Mouse (Mus musculus) heart, embryonic 10.5 days (tissue): ENCODE measurements around the gene Senp1. TPM values are rescaled to one million over a fixed set of nuclear protein-coding genes. Genes with fewer than 3 reads are reported as not detected.

Experiments
- DNase-seq: peaks from one replicate; pipeline ENCODE4 v3.0.0-alpha.2; 2017; ENCODE audit warnings: low spot score
- H3K27ac ChIP-seq: fragments of 300-500 bp; sonication (generic); 2 replicates; pipeline ENCODE4 v1.5.1; 2016; ENCODE audit warnings: mild to moderate bottlenecking
- H3K27me3 ChIP-seq: fragments of 300-500 bp; sonication (generic); 2 replicates; pipeline ENCODE4 v1.6.1; 2016; ENCODE audit warnings: mild to moderate bottlenecking; ENCODE audit not compliant: poor library complexity, insufficient read depth, severe bottlenecking
- H3K36me3 ChIP-seq: fragments of 300-500 bp; sonication (generic); 2 replicates; pipeline ENCODE4 v1.6.1; 2016; ENCODE audit warnings: mild to moderate bottlenecking, moderate library complexity
- H3K4me1 ChIP-seq: fragments of 300-500 bp; sonication (generic); 2 replicates; pipeline ENCODE4 v1.6.1; 2016; ENCODE audit warnings: mild to moderate bottlenecking
- H3K4me3 ChIP-seq: fragments of 300-500 bp; sonication (generic); 2 replicates; pipeline ENCODE4 v1.5.1; 2016; ENCODE audit warnings: mild to moderate bottlenecking, moderate library complexity
- H3K9me3 ChIP-seq: fragments of 300-500 bp; sonication (generic); 2 replicates; pipeline ENCODE4 v1.6.1; 2016; ENCODE audit warnings: mild to moderate bottlenecking, moderate library complexity
- WGBS: fragments of 180-500 bp; shearing (Covaris S2); methylation state at CpG from one replicate; pipeline ENCODE4 v1.1.7; 2016; 5-methylcytosine and 5-hydroxymethylcytosine counted together
- polyA plus RNA-seq: library from polyadenylated mRNA; unstranded; fragments of >200 nt; fragmentation: Nextera tagmentation; extraction: Ambion mirVana; gene quantifications from 2 replicates; pipeline ENCODE4 v1.2.1, GENCODE M21; 2016

Senp1 gene
- polyA plus RNA-seq, 1 experiment from 2014 or later, result 30.5 TPM

DNA sequence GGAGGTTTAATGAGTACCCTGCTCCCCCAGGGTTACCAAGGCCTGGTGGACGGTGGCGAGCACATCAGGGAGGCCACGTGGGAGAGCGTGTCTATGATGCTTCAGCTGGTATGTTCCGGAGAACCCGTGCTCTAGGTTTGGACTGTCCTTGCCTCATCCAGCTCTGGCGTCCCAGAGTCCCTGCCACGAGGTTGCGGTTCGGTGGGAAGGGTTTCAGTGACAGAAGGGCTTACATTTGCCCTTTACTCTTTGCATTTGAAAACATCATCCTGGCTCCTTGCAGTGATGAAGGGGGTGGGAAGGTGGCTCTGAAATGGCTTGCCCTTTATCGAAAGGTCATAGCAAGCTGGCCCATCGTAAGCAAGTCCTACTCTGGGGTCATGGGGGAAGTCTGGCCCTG, 25.8 kb upstream of the Senp1 start:
- Histone ChIP-seq H3K4me3 (no peak overlapping the region), H3K36me3 (peaks cover 83% of the 10 kb centered on the region), H3K27ac (no peak overlapping the region), H3K9me3 (no peaks in the 10 kb centered on the region), H3K4me1 (peaks cover 11% of the 10 kb centered on the region; the same call in 1 of the 2 replicates), H3K27me3 (no peaks in the 10 kb centered on the region)
- DNase-seq, result no peak
- WGBS, result 86% methylated on average over 12 of the region's 12 CpGs

DNA sequence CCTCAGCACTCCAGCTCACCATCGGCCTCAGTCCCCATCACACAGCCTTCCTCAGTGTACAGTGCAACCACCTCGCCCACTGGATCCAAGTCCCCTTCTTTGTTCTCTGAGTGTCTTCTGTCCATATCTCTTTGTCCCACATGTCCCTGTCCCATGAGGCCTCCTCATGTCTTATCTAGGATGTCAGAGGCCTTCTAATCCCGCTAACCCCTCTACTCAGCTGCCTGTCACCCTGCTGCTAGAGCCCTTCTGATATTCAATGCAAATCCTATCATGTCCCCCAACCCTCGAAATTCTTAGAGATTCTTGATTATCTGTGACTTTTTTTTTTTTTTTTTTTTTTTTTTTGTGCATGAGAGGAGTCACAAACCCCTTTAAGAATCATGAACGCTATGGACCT, 22.7 kb upstream of the Senp1 start:
- Histone ChIP-seq H3K9me3 (no peaks in the 10 kb centered on the region), H3K27me3 (no peaks in the 10 kb centered on the region), H3K4me3 (no peak overlapping the region), H3K4me1 (peaks cover 17% of the 10 kb centered on the region), H3K36me3 (peaks cover 73% of the 10 kb centered on the region), H3K27ac (no peak overlapping the region)
- DNase-seq, result peak; percentile 87
- 64% methylated on average over 5 of the region's 5 CpGs for WGBS

DNA sequence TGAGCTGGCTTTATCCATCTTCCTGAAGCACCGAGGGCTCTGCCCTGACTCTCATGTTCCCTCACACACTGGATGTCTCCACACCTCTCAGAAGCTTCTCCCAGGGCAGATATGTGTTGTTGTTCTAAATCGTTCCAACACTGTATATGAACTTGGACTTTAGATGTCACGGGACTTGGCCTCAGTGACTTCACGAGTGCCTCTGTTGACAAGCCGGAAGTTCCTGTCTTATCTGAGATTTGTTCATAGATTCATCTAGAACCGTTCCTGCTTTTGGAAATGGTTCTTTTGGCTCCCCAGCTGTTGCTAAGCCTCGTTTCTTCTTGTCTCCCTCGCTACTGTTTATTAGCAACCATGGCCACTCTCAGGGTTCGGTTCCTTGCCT, 22.2 kb upstream of the Senp1 start:
- no peaks in the 10 kb centered on the region for H3K27me3 ChIP-seq
- no peak overlapping the region; the same call in 1 of the 2 replicates for H3K27ac ChIP-seq
- H3K9me3 ChIP-seq, result no peaks in the 10 kb centered on the region
- no peak for DNase-seq
- peaks cover 20% of the 10 kb centered on the region for H3K4me1 ChIP-seq
- 73% methylated on average over 9 of the region's 9 CpGs for WGBS
- no peak overlapping the region for H3K4me3 ChIP-seq
- peaks cover 68% of the 10 kb centered on the region for H3K36me3 ChIP-seq

DNA sequence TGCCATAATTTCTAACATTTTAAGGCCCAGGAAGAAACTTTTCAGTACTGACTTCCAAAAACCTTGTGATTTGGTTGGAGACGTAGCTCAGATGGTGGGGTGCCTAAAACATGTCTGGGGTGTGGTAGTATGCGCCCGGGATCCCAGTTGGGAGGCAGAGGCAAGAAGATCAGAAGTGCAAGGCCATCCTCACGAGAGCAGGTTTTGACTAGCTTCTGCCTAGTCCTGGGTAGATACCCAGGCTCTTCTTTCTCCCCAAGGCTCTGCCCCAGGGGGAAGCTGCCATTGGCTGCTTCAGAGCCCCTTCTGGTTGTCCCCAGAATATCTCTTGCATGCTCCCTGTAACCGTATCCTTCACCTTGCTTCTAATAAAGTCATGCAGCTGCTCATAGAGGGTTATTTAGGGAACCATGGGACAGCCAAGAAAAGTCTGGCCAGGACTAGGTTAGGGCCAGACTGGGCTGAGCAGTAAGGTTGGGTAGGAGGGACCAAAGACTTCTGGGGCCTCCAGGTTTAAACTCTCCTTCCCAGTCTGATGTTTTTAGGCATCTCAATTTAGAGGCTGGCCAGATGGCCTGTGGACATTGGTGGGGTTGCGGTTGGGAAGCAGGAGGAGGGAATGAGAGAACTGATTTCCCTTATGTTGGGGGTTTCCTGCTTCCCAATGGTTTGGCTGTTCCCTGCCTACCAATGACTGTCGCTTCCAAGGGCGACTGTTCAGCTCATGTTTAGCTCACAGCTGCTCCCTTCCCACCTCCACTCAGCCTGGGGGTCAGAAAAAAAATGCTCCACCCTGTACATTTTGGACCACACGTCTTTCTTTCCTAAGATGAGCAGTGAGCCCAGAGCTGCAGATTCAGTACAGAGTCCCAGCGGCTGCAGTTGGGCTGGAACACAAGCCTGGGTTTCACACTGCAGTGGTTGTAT, 21.6 kb upstream of the Senp1 start:
- H3K9me3 ChIP-seq, result no peaks in the 10 kb centered on the region
- no peaks in the 10 kb centered on the region for H3K27me3 ChIP-seq
- H3K4me1 ChIP-seq, result peaks cover 24% of the 10 kb centered on the region
- peaks cover 63% of the 10 kb centered on the region for H3K36me3 ChIP-seq
- H3K27ac ChIP-seq, result peak overlapping the region; percentile 22; the same call in 1 of the 2 replicates
- H3K4me3 ChIP-seq, result no peak overlapping the region
- DNase-seq, result no peak
- 81% methylated on average over 10 of the region's 10 CpGs for WGBS

DNA sequence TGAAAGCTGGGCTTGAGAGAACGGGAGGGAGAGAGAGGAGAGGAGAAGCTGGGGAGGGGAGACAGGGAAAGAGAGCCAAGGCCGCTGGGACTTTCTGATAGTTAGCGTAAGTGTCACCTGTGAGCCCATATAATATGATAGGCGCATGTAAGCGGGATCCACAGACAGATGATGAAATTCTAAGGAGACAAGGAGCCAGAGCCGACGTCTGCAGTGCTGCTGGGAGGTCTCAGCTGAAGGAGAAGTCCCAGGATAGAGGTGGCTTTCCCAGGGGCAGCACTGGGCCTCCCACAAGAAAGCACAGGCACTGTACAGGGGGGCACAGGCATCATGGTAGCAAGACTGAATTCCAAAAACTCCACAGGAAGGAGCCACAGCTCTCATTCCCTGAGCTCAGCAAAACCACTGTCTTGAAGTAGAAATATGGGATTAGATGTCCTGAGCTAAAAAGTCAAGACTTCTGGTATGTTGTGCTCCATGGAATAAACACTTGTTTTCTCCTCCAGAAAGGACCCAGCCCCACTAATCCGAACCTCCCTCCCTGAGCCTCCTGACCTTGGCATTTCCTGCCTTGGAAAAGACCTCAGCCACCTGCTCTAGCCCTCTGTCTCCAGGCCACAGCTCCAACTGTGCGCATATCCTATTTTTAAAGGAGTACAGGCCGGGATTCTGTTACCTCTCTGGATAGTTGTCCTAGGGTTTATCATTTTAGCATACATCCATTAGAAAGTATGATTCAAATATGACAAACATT, 20.7 kb upstream of the Senp1 start:
- no peaks in the 10 kb centered on the region for H3K27me3 ChIP-seq
- no peak for DNase-seq
- H3K9me3 ChIP-seq, result no peaks in the 10 kb centered on the region
- WGBS, result 83% methylated on average over 10 of the region's 10 CpGs
- peaks cover 55% of the 10 kb centered on the region for H3K36me3 ChIP-seq
- H3K4me3 ChIP-seq, result no peak overlapping the region
- no peak overlapping the region for H3K27ac ChIP-seq
- peaks cover 31% of the 10 kb centered on the region for H3K4me1 ChIP-seq

DNA sequence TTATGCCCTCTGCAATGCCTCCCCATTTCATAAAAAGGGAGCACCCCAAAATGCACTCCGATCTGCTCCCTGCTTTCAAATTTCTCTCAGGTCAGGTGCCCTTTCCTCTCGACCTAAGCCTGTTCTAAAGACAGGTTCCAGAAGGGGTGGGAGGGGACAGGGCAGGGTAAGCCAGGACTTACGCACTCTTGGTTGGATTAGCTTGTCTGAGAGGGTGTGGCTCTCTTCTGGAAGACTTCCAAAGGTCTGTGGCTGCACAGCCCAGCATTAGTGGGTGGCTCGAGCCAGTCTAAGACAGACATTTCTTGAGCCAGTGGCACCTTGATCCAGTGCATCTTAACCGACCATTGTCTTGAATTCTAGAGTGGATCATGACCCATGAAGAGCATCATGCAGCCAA, 18.2 kb upstream of the Senp1 start:
- H3K27me3 ChIP-seq, result no peaks in the 10 kb centered on the region
- DNase-seq, result no peak
- 68% methylated on average over 5 of the region's 5 CpGs for WGBS
- H3K36me3 ChIP-seq, result peaks cover 37% of the 10 kb centered on the region
- no peak overlapping the region for H3K27ac ChIP-seq
- peaks cover 49% of the 10 kb centered on the region for H3K4me1 ChIP-seq
- H3K4me3 ChIP-seq, result no peak overlapping the region
- H3K9me3 ChIP-seq, result no peaks in the 10 kb centered on the region

DNA sequence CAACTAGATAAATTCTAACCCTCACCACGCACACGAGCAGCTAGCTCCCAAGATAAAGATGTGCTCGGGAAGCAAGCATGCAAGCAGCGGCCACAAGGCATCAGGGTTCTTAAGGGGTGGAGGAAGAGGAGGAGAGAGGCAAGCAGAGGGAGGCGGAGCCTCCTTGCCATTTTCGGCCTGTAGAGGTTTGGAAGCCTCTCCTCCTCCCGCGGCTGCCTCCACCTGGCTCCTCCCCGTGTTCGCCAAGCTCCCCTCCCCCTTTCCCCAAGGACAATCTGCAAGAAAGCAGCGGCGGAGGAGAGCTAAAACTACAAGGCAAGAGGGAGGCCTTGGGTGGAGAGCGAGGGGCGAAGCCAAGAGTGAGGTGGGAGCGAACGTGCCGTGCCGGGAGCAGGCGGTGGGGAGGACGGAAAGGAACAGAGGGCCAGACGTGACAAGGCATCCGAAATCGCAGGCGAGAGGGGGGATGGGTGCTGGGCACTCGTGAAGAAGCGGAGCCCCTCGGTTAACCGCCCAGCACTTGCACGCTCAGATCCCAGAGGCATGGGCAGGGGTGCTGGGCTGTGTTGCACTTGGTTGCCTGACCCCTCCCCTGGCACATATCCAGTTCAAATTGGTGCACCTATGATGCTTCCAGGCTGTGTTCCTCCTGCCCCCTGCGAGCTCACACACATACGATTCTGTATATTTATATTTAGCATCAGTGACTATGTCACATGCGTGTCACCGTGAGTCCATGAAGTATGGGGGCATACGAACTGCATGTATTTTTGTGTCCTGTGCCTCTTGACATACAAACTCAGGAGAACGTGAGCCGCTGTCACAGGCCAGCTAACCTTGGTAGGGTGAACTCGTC, 15.0 kb upstream of the Senp1 start:
- H3K4me3 ChIP-seq, result peak overlapping the region; percentile 83
- peaks cover 15% of the 10 kb centered on the region for H3K36me3 ChIP-seq
- 2% methylated on average over 37 of the region's 37 CpGs for WGBS

DNA sequence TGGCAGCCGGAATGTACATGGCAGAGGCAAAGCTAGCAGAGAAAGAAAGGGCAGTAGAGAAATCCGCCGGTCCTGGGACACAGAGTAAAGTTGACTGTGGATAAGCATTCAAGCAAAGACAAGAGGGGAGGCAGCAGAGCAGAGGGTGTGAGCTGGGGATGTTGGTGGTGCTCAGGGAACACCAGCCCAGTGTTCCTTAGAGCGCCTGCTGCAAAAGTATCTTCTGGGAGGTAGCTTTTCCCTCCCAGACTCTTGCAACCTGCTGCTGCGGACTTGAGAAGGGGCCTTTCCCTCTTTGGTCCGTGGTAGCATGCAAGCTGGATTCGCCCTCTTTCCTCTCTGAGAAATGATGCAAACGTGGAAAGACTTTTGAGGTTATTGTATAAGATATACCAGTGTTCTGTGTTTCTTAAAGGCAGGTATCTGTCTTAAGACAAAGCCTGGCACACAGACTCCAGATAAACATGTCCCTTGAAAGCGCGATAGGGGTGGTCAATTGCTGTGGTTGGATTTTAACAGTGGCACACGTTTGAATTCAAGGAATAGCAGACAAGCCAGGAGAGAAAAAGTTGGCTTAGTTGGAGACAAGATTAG, 14.3 kb upstream of the Senp1 start:
- Histone ChIP-seq H3K9me3 (no peaks in the 10 kb centered on the region), H3K27ac (peak overlapping the region; percentile 95), H3K4me1 (peaks cover 38% of the 10 kb centered on the region), H3K36me3 (peaks cover 11% of the 10 kb centered on the region), H3K4me3 (peak overlapping the region; percentile 83), H3K27me3 (peaks cover 4% of the 10 kb centered on the region; the same call in 1 of the 2 replicates)
- DNase-seq, result no peak
- WGBS, result 38% methylated on average over 11 of the region's 11 CpGs

More for the DNA sequence above, 15.0 kb upstream of the Senp1 start:
- Histone ChIP-seq H3K4me1 (peaks cover 38% of the 10 kb centered on the region), H3K9me3 (no peaks in the 10 kb centered on the region), H3K27ac (peak overlapping the region; percentile 95), H3K27me3 (peaks cover 4% of the 10 kb centered on the region; the same call in 1 of the 2 replicates)
- DNase-seq, result peak; percentile 94

DNA sequence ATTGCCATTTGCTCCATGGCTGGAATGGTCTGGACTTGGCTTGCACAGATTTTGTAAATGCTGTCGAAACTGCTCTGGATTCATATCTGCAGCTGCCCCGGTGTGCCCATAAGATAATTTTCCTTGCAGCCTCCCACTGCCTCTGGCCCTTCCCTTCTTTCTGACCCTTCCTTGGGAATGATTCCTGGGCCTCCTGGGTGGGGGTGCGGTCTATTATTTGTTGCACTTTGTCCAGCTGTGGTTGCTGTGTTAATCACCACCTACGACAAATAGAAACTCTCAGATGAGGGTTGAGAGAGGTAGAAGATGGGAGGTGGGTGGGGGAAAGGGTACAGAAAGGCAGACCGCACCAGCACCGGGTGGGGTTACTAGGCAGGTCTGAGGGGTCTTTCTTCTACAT, 13.7 kb upstream of the Senp1 start:
- Histone ChIP-seq H3K4me3 (no peak overlapping the region), H3K4me1 (peaks cover 38% of the 10 kb centered on the region), H3K9me3 (no peaks in the 10 kb centered on the region), H3K27me3 (peaks cover 4% of the 10 kb centered on the region; the same call in 1 of the 2 replicates), H3K36me3 (peaks cover 5% of the 10 kb centered on the region; the same call in 1 of the 2 replicates), H3K27ac (no peak overlapping the region)
- 83% methylated on average over 6 of the region's 6 CpGs for WGBS
- DNase-seq, result no peak

DNA sequence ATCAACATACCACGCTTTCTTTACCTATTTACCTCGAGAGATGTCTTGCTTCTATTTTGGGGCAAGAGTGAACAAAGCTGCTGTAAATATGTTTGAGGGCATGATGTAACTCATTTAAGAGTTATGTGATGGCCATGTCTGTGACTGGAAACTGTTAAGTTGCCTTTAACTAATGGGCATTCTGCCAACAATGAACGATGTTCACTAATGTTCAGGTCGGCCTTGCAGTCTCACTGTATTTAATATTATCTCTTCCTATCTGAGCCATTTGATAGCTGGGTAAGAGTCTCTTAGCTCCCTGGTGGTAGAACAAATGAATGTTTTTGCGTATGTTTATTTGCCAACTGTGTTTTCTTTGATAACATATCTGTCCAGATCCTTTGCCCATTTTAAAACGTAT, 13.0 kb upstream of the Senp1 start:
- H3K27ac ChIP-seq, result no peak overlapping the region
- no peaks in the 10 kb centered on the region for H3K36me3 ChIP-seq
- H3K4me3 ChIP-seq, result no peak overlapping the region
- peaks cover 4% of the 10 kb centered on the region; the same call in 1 of the 2 replicates for H3K27me3 ChIP-seq
- H3K9me3 ChIP-seq, result no peaks in the 10 kb centered on the region
- DNase-seq, result no peak
- WGBS, result 67% methylated on average over 6 of the region's 6 CpGs
- peaks cover 34% of the 10 kb centered on the region for H3K4me1 ChIP-seq

DNA sequence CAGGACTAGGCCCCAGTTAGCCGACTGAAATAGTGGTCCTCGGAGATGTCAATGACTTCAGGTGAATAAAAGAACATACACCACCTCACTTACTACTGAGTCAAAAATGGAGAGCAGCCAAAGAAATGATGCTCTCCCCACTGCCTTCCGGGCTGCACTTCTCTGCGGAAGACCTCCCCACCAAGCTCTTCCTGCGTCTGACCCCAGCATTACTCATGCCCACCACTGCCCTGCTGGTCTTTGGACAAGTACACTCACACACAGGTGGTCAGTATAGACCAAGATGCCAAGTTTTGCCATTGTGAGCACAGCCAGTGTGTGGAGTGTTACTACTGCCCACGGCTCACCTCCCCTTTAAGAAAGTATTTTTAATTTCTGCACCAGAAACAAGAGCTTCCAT, 8.9 kb upstream of the Senp1 start:
- Histone ChIP-seq H3K27ac (no peak overlapping the region), H3K9me3 (no peaks in the 10 kb centered on the region), H3K27me3 (peaks cover 4% of the 10 kb centered on the region; the same call in 1 of the 2 replicates), H3K4me3 (no peak overlapping the region), H3K36me3 (no peaks in the 10 kb centered on the region), H3K4me1 (peaks cover 2% of the 10 kb centered on the region)
- no peak for DNase-seq
- WGBS, result 80% methylated on average over 6 of the region's 6 CpGs

DNA sequence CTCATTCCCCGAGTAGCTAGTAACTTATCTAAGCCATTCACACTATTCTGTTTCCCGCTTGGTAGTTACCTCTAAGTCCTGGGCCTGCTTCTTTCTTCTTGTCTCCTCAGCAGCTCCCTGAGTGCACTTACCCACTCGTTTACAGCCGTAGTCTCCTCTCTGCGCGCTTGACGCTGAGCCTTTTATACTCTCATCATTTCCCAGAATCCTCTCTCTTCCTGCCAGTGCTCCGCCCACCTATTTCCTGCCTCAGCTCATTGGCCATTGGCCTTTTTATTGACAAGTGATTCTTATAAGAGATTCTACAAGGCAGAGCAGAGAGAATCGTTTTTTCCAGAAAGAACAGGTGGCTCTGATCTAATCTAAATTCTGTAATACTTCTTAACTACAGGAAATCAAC, 5.0 kb upstream of the Senp1 start:
- Histone ChIP-seq H3K27ac (no peak overlapping the region), H3K27me3 (no peaks in the 10 kb centered on the region), H3K4me1 (0 out of 2 replicates have a peak, but pooled peaks cover 3% of the 10 kb centered on the region), H3K36me3 (no peaks in the 10 kb centered on the region), H3K9me3 (no peaks in the 10 kb centered on the region), H3K4me3 (no peak overlapping the region)
- 90% methylated on average over 9 of the region's 9 CpGs for WGBS
- DNase-seq, result no peak
